Mouse (Mus musculus) G1E (cell line): ENCODE measurements at regions not wholly inside any gene's neighbourhood (a gene's known extent, or its start where the extent isn't known, plus 50 kb on each side); places are given as distances from the start of the nearest gene placed in this dataset.

Source experiments
- ATAC-seq: 2 replicates; pipeline ENCODE4 v1.8.0; 2016; ENCODE audit warnings: mild to moderate bottlenecking; ENCODE audit not compliant: insufficient number of reproducible peaks, poor library complexity, low FRiP score, severe bottlenecking; ENCODE audit errors: extremely low read depth
- DNase-seq: peaks from one replicate; pipeline ENCODE4 v3.0.0; 2012; ENCODE audit warnings: low spot score
- H3K27me3 ChIP-seq: 2 replicates; pipeline ENCODE4 v1.6.1; 2012; ENCODE audit warnings: mild to moderate bottlenecking, low read length, inconsistent platforms; ENCODE audit not compliant: insufficient read depth
- H3K36me3 ChIP-seq: replicated peaks from 2 replicates; pipeline ENCODE3; 2012; ENCODE audit warnings: mild to moderate bottlenecking, inconsistent platforms
- H3K4me1 ChIP-seq: 2 replicates; pipeline ENCODE4 v1.6.1; 2012; ENCODE audit warnings: low read depth, low read length, inconsistent platforms, mixed read lengths; ENCODE audit not compliant: insufficient read depth
- H3K4me3 ChIP-seq: 2 replicates; pipeline ENCODE4 v1.5.1; 2012; ENCODE audit warnings: low read depth, mild to moderate bottlenecking, inconsistent platforms, low read length, moderate library complexity, mixed read lengths
- H3K9me3 ChIP-seq: replicated peaks from 2 replicates; pipeline ENCODE4 v1.6.1; 2012; ENCODE audit warnings: inconsistent platforms
- CTCF ChIP-seq: IDR thresholded peaks from 2 replicates; pipeline ENCODE4 v1.5.1; 2012; ENCODE audit warnings: low read depth, low read length, inconsistent platforms, mixed read lengths
- GATA1 ChIP-seq: IDR thresholded peaks from 2 replicates; pipeline ENCODE4 v1.6.1; 2012; ENCODE audit warnings: borderline replicate concordance, low read length, inconsistent platforms, mixed read lengths
- GATA2 ChIP-seq: IDR thresholded peaks from 2 replicates; pipeline ENCODE4 v1.6.1; 2012; ENCODE audit warnings: low read depth, low read length, inconsistent platforms, borderline replicate concordance
- POLR2AphosphoS5 ChIP-seq: IDR thresholded peaks from 2 replicates; pipeline ENCODE4 v1.6.1; 2012; ENCODE audit warnings: low read depth, low read length, inconsistent platforms; ENCODE audit not compliant: insufficient replicate concordance
- TAL1 ChIP-seq: conservative IDR thresholded peaks from 2 replicates; pipeline ENCODE4 v1.6.1; 2012; ENCODE audit warnings: low read depth, low read length, inconsistent platforms, mixed read lengths

DNA sequence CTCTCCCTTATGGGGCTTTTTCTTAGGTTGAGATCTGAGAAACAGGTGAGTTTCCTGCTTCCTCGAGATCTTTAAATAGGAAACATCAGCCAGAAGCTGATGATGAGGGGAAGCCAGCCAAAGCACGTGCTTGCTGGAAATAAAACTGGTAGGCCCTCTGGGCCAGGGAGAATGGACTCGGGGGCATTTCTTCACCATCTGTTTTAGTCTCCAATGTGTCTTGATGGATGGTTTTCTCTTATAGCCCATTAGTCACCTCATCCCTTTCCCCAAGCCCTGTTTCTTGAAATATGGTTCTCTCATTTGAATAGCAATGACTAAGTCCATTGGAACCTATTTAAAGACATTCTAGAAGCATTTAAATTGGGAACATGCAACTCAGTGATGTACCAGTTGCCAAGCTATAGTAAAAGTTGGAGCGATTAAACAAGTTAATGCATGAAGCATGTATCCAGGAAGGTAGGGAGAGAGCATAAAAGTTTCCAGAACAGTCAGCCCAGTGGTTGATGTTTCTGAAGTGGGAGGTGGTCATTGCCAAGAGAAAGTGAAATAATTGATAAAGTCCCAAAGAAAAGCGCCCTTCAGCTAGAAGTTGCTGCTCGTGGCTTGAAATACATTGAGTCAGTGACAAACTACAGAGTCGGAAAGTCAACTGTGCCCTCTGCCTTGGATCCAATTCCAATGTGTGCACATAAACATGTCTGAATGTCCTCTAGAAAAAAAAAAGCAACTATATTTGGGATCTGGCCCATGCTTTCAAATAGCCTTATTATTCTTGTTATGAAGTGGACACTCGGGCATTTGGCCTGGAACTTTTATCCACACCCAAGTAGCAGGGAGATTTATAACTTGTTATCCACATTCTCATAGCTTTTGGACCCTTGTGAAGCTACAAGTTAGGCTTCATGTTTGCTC lies 589.8 kb downstream of the Ebf1 start:
- no peaks in the 10 kb centered on the region for H3K4me1 ChIP-seq
- no peak for TF ChIP-seq POLR2AphosphoS5
- TF ChIP-seq GATA1, result no peak
- TF ChIP-seq TAL1, result no peak
- TF ChIP-seq CTCF, result no peak
- no peak for TF ChIP-seq GATA2
- no peak overlapping the region for H3K4me3 ChIP-seq
- no peaks in the 10 kb centered on the region; the same call in 1 of the 2 replicates for H3K27me3 ChIP-seq
- DNase-seq (no peak), ATAC-seq (no peak)
- H3K9me3 ChIP-seq, result no peaks in the 10 kb centered on the region
- H3K36me3 ChIP-seq, result no peaks in the 10 kb centered on the region

DNA sequence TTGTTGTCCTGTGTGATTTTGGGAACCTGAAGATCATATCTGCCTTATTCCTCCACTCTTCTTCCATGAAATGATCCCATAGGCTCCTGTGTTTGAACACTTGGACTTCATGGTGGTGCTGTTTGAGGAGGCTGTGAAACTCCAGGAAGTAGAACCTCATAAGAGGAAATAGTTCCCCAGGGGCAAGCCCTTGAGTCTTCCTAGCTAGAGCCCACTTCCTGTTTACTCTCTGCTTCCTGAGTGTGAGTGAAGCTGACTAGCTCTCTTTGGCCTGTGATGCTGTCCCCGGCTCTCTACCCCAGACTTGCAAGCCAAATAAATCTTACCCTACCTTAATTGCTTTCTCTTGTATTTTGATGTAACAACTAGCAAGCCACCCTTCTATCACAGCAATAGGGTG lies 597.0 kb downstream of the Ebf1 start:
- ATAC-seq (no peak), DNase-seq (no peak)
- Histone ChIP-seq H3K36me3 (no peaks in the 10 kb centered on the region), H3K27me3 (no peaks in the 10 kb centered on the region; the same call in none of the 2 replicates), H3K4me3 (no peak overlapping the region), H3K4me1 (no peaks in the 10 kb centered on the region), H3K9me3 (no peaks in the 10 kb centered on the region)
- TF ChIP-seq POLR2AphosphoS5 (no peak), GATA1 (no peak), TAL1 (no peak), CTCF (no peak), GATA2 (no peak)

- H3K27me3 ChIP-seq, result no peaks in the 10 kb centered on the region; the same call in none of the 2 replicates
- TF ChIP-seq POLR2AphosphoS5 (no peak), GATA2 (no peak), CTCF (no peak), GATA1 (no peak), TAL1 (no peak)
- no peaks in the 10 kb centered on the region for H3K4me1 ChIP-seq
- H3K4me3 ChIP-seq, result no peak overlapping the region
- ATAC-seq (no peak), DNase-seq (no peak)
- H3K9me3 ChIP-seq, result no peaks in the 10 kb centered on the region
- H3K36me3 ChIP-seq, result no peaks in the 10 kb centered on the region
Observed at GRCm38 (mm10) chr11:45216942-45217474, 599.9 kb downstream of the Ebf1 start.

- DNase-seq (no peak), ATAC-seq (no peak)
- Histone ChIP-seq H3K4me1 (no peaks in the 10 kb centered on the region), H3K36me3 (no peaks in the 10 kb centered on the region), H3K4me3 (no peak overlapping the region), H3K9me3 (no peaks in the 10 kb centered on the region), H3K27me3 (no peaks in the 10 kb centered on the region; the same call in none of the 2 replicates)
- TF ChIP-seq GATA2 (no peak), TAL1 (no peak), GATA1 (no peak), POLR2AphosphoS5 (no peak)
Observed at GRCm38 (mm10) chr11:45219239-45219638, 602.1 kb downstream of the Ebf1 start.

GRCm38 (mm10) chr11:45222021-45222420 lies 604.9 kb downstream of the Ebf1 start:
- no peak for TF ChIP-seq GATA2
- no peak for TF ChIP-seq TAL1
- no peak for ATAC-seq
- no peaks in the 10 kb centered on the region for H3K36me3 ChIP-seq

DNA sequence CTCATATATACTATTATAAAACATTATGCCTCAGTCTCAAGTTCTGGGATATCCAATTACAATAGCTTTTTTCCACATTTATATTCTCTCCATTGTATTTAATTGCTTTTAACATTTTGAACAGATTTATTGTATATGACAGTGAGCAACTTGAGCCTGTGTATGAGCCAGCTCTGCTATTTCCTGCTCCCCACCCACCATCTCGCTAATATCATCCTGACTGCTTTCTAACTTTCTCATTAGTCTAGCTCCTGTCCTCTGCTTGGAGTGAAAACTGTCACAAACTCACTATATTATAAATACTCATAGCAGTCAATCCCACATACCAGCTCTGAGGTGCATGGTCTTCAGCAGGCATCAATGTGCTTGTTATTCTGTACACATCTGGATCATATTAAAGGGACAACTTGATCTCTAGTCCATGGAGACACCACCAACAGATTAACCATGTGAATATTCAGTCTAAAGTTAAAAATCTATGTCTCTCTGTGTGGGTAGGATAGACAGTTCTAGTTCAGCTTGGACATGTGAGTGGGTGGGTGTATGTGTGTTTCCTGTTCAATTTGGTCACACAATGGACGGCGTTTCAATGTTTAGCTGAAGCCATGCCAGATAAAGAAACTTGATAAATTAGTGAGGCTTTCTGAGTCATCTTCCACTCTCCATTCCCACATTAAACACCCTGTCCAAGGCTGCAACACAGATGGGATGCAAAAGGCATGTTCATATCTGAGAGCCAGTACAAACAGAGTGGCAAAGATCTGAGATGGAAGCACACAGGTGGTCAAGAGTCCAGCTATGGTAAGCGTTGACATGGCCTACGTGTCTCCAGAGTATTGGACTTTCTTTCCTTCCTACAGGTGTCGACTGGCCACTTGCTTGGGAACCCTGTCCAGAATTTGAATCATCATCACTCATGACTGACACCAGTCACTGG lies 616.1 kb upstream of the Clint1 start:
- ATAC-seq (no peak), DNase-seq (no peak)
- TF ChIP-seq POLR2AphosphoS5 (no peak), GATA2 (no peak), GATA1 (no peak), CTCF (no peak)
- Histone ChIP-seq H3K27me3 (no peaks in the 10 kb centered on the region), H3K4me3 (no peak overlapping the region), H3K4me1 (no peaks in the 10 kb centered on the region), H3K9me3 (no peaks in the 10 kb centered on the region), H3K36me3 (no peaks in the 10 kb centered on the region)

More at GRCm38 (mm10) chr11:45222021-45222420, 604.9 kb downstream of the Ebf1 start:
- DNase-seq, result no peak
- Histone ChIP-seq H3K4me3 (no peak overlapping the region), H3K9me3 (no peaks in the 10 kb centered on the region), H3K27me3 (no peaks in the 10 kb centered on the region; the same call in 1 of the 2 replicates), H3K4me1 (no peaks in the 10 kb centered on the region)
